Mouse (Mus musculus): ENCODE results near the gene Agps. TPM values are rescaled to one million over a fixed set of nuclear protein-coding genes. Genes with fewer than 3 reads are reported as not detected.

Gene Agps
- polyA plus RNA-seq (2017; shearing (Covaris generic)): 62.3 TPM

DNA sequence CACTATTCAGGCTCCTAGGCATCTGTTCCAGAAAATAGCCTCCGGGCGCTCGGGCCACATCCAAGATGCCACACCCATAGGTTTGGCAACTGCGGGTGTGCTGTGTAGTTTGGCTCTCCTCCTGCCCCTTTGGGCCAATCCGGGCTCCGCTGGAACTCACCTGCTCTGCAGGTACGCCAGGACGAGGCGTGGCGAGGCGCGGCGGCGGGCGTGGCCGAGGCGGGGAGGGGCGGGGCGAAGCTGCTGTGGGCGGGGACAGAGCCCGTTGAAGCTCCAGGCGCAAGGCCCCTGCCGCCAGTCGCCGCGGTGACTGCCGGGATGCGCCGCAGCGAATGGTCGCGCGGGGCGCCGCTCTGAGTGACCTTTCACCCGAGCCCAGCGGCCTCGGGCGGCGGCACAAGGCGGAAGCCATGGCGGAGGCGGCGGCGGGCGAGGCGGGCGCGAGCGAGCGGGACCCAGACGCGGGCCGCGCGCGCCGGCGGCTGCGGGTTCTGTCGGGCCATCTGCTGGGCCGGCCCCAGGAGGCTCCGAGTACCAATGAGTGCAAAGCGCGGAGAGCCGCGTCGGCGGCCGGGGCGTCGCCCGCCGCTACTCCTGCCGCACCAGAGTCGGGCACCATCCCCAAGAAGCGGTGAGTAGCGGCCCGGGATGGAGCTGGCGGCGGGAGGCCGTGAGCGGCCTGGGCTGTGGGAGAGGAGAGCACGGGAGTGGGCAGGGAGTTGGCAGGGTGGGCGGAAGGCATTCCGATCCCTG lies at the start of gene Agps:
TSS of gene Agps (plus strand) at position 297 of the 753 bp plus-strand sequence.

GRCm38 (mm10) chr2:75938117-75939063 lies 106.4 kb downstream of the Agps start, which contains the start of gene Ttc30b:
TSS of gene Ttc30b (minus strand) at chr2:75938585.

GRCm38 (mm10) chr2:75977752-75978368 lies 145.9 kb downstream of the Agps start, which contains the start of gene Ttc30a2:
TSS of gene Ttc30a2 (minus strand) at chr2:75978170.

Other genes starting within 250 kb of the Agps start
- 135 TPM for gene Hnrnpa3, start 172.9 kb upstream of the Agps start, polyA plus RNA-seq (2017; shearing (Covaris generic))
- 117 TPM for gene Nfe2l2, start 127.5 kb upstream of the Agps start, polyA plus RNA-seq (2017; shearing (Covaris generic))
- not detected for gene Ttc30b, start 106.4 kb downstream of the Agps start, polyA plus RNA-seq (2017; shearing (Covaris generic))
- gene Ttc30a2, start 146.0 kb downstream of the Agps start, polyA plus RNA-seq (2017; shearing (Covaris generic)): not detected
- gene Ttc30a1, start 149.8 kb downstream of the Agps start, polyA plus RNA-seq (2017; shearing (Covaris generic)): 0.46 TPM